Mouse (Mus musculus) frontal cortex, adult 2 months (tissue): Measurements from ENCODE around the gene Scnm1. TPM values are rescaled to one million over a fixed set of nuclear protein-coding genes. Genes with fewer than 3 reads are reported as not detected.

Experiments
- DNase-seq, 2 experiments: peaks; one replicate each; pipeline ENCODE4 v3.0.0; 2022; ENCODE audit warnings: low spot score in 1 of 2; ENCODE audit errors: extremely low spot score in 1 of 2
- polyA plus RNA-seq: library from polyadenylated mRNA; depleted of rRNA; stranded (reverse); fragments of >200 nt; gene quantifications from 2 replicates; pipeline ENCODE4 v1.2.3, GENCODE M21; 2012; rRNA removed

Gene Scnm1
- 118 and 124 TPM in 2 replicates for polyA plus RNA-seq

GRCm38 (mm10) chr3:95133680-95134101 is at the start of gene Scnm1, which contains the start of gene Lysmd1:
Gene Scnm1, minus strand, starts transcription at chr3:95134011.
Gene Lysmd1, plus strand, starts transcription at chr3:95134088.
- DNase-seq, result peak; percentile 91 to 95

- no peak for DNase-seq
These were observed 48.0 kb upstream of the Scnm1 start for GRCm38 (mm10) chr3:95181841-95182240.

GRCm38 (mm10) chr3:95179890-95180289 is 46.1 kb upstream of the Scnm1 start:
- DNase-seq, result no peak

GRCm38 (mm10) chr3:95178948-95179347 is 45.1 kb upstream of the Scnm1 start:
- peak in 1 of 2 experiments; percentile 45 for DNase-seq

GRCm38 (mm10) chr3:95177583-95177982 is 43.8 kb upstream of the Scnm1 start:
- DNase-seq, result no peak

- DNase-seq, result no peak
These were observed 42.7 kb upstream of the Scnm1 start for GRCm38 (mm10) chr3:95176500-95176899.

- peak in 1 of 2 experiments; percentile 86 for DNase-seq
These were observed 40.3 kb upstream of the Scnm1 start for GRCm38 (mm10) chr3:95174011-95174592.

- DNase-seq, result no peak
These were observed 39.6 kb upstream of the Scnm1 start for GRCm38 (mm10) chr3:95173256-95173949.

- DNase-seq, result no peak
These were observed 38.9 kb upstream of the Scnm1 start for GRCm38 (mm10) chr3:95172526-95173255.

- no peak for DNase-seq
These were observed 37.3 kb upstream of the Scnm1 start for GRCm38 (mm10) chr3:95171105-95171504.

GRCm38 (mm10) chr3:95169996-95170395 is 36.2 kb upstream of the Scnm1 start:
- no peak for DNase-seq

- no peak for DNase-seq
These were observed 31.0 kb upstream of the Scnm1 start for GRCm38 (mm10) chr3:95164840-95165239.

GRCm38 (mm10) chr3:95164256-95164550 is 30.4 kb upstream of the Scnm1 start:
- DNase-seq, result no peak

- no peak for DNase-seq
These were observed 29.8 kb upstream of the Scnm1 start for GRCm38 (mm10) chr3:95163419-95164255.

GRCm38 (mm10) chr3:95162345-95162628 is 28.5 kb upstream of the Scnm1 start:
- no peak for DNase-seq

- no peak for DNase-seq
These were observed 28.0 kb upstream of the Scnm1 start for GRCm38 (mm10) chr3:95161618-95162344.

- no peak for DNase-seq
These were observed 27.3 kb upstream of the Scnm1 start for GRCm38 (mm10) chr3:95161041-95161551.

GRCm38 (mm10) chr3:95159987-95160963 is 26.5 kb upstream of the Scnm1 start, which contains the start of gene Sema6c:
Gene Sema6c, plus strand, starts transcription at chr3:95160457.
- DNase-seq, result peak; percentile 79 to 89

GRCm38 (mm10) chr3:95159511-95159986 is 25.7 kb upstream of the Scnm1 start:
- no peak for DNase-seq
